Mouse (Mus musculus): ENCODE data around the gene Qsox2.

Qsox2 gene

DNA sequence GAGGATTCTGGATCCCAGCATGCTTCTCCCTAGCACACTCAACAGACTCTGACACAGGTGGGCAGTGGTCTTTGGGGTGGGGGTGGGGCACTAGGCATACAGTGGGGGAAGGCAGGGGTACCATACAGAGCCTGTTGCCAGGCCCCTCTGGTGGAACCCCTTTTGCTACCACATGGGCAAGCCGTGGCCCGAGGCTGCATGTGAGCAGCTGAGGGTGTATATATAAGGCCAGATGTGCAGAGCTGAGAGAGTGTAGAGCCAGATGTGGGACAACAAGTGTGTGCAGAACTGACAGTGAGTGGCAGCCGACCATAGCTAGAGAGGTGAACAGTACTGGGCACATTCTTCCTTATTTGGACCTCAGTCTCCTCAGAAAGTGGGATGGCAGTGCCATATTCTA, 70.4 kb downstream of the Qsox2 start:
- no peak for DNase-seq (ENCODE audit: extremely low read depth, low read depth, low spot score)

Data from fat pad, adult 2 months (tissue).